Mouse (Mus musculus) heart, adult 2 months (tissue): ENCODE data around the gene Slc22a19.

Source experiments
- EP300 ChIP-seq: fragments of 200-500 bp; IDR thresholded peaks from 2 replicates; pipeline ENCODE4 v1.6.1; 2011; ENCODE audit warnings: low read depth, low read length, control low read depth; ENCODE audit not compliant: insufficient read depth
- POLR2A ChIP-seq: fragments of 200-500 bp; IDR thresholded peaks from 2 replicates; pipeline ENCODE4 v1.6.1; 2011; ENCODE audit warnings: mild to moderate bottlenecking, low read depth, low read length, control low read depth; ENCODE audit not compliant: insufficient read depth

- TF ChIP-seq POLR2A (no peak), EP300 (no peak)
Measured at GRCm38 (mm10) chr19:7633021-7633420, 78.1 kb downstream of the Slc22a19 start.
